Mouse (Mus musculus) bone marrow macrophage, adult 2 months (primary cell): Measurements from ENCODE around the gene Prkcsh.

Experiments used
- CTCF ChIP-seq: IDR thresholded peaks from 2 replicates; pipeline ENCODE4 v1.5.1; 2012; ENCODE audit warnings: low read depth, mild to moderate bottlenecking, low read length, moderate library complexity
- POLR2A ChIP-seq: IDR thresholded peaks from 2 replicates; pipeline ENCODE4 v1.6.1; 2012; ENCODE audit warnings: mild to moderate bottlenecking, low read depth, low read length, borderline replicate concordance

DNA sequence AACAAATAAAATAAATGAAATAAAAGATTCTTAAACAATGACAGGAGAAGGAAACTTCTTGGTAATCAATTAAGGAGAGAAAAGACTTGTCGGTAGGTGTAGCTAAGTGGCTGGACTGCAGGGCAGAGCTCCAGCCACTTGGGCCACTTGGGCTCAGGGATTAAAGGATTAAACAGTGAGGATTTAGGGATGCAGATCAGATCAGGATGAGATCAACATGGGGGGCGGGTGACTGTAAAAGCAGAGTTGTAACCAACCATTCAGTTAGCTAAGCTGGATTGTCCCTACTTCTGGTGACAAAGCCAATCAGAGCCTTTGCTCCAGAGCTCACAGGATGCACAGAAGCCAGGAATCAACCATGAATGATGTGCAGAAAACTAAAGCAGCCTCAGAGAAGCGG lies 18.7 kb upstream of the Prkcsh start:
- TF ChIP-seq CTCF (no peak), POLR2A (no peak)
